Mouse (Mus musculus): Measurements from ENCODE around the gene Sash1. TPM values are rescaled to one million over a fixed set of nuclear protein-coding genes. Genes with fewer than 3 reads are reported as not detected.

The Sash1 gene
- polyA plus RNA-seq, 1 experiment from 2014 or later, result 4.5 TPM

GRCm38 (mm10) chr10:8847974-8848373 lies 37.9 kb downstream of the Sash1 start:
- H3K27ac ChIP-seq (ENCODE audit: low read depth, low read length), result 0 out of 2 replicates have a peak overlapping the region, but pooled peaks have one; percentile 29
- ATAC-seq (ENCODE audit: insufficient read depth, low FRiP score, low TSS enrichment) (no peak), DNase-seq (ENCODE audit: low spot score) (no peak)
- H3K9ac ChIP-seq (ENCODE audit: low read length), result no peak overlapping the region
- no peaks in the 10 kb centered on the region for H3K27me3 ChIP-seq (ENCODE audit: control insufficient read depth, insufficient read depth, low read length)
- no peaks in the 10 kb centered on the region for H3K4me1 ChIP-seq (ENCODE audit: control insufficient read depth, insufficient read depth, low read length)
- no peak overlapping the region for H3K4me3 ChIP-seq (ENCODE audit: low read depth, low read length)
- no peaks in the 10 kb centered on the region for H3K9me3 ChIP-seq (ENCODE audit: control insufficient read depth, low read length)
- 53% methylated on average over 4 of the region's 4 CpGs for WGBS
- no peaks in the 10 kb centered on the region for H3K36me3 ChIP-seq (ENCODE audit: control insufficient read depth, insufficient read depth, low read length)
- no peak overlapping the region for H3K4me2 ChIP-seq (ENCODE audit: low read depth)

- Histone ChIP-seq H3K4me2 (ENCODE audit: low read depth) (no peak overlapping the region), H3K27ac (ENCODE audit: low read depth, low read length) (no peak overlapping the region), H3K4me1 (ENCODE audit: control insufficient read depth, insufficient read depth, low read length) (no peaks in the 10 kb centered on the region), H3K27me3 (ENCODE audit: control insufficient read depth, insufficient read depth, low read length) (no peaks in the 10 kb centered on the region), H3K9me3 (ENCODE audit: control insufficient read depth, low read length) (no peaks in the 10 kb centered on the region), H3K36me3 (ENCODE audit: control insufficient read depth, insufficient read depth, low read length) (no peaks in the 10 kb centered on the region), H3K4me3 (ENCODE audit: low read depth, low read length) (no peak overlapping the region), H3K9ac (ENCODE audit: low read length) (no peak overlapping the region)
- ATAC-seq (ENCODE audit: insufficient read depth, low FRiP score, low TSS enrichment) (no peak), DNase-seq (ENCODE audit: low spot score) (no peak)
- WGBS, result 96% methylated on average over 10 of the region's 10 CpGs
Observed at GRCm38 (mm10) chr10:8846258-8846657, 39.6 kb downstream of the Sash1 start.

GRCm38 (mm10) chr10:8845230-8845770 lies 40.6 kb downstream of the Sash1 start:
- no peak for DNase-seq (ENCODE audit: low spot score)
- H3K4me3 ChIP-seq (ENCODE audit: low read depth, low read length), result no peak overlapping the region
- WGBS, result 77% methylated on average over 2 of the region's 2 CpGs
- no peaks in the 10 kb centered on the region for H3K4me1 ChIP-seq (ENCODE audit: control insufficient read depth, insufficient read depth, low read length)
- no peak for ATAC-seq (ENCODE audit: insufficient read depth, low FRiP score, low TSS enrichment)
- no peak overlapping the region for H3K27ac ChIP-seq (ENCODE audit: low read depth, low read length)
- H3K9ac ChIP-seq (ENCODE audit: low read length), result no peak overlapping the region
- no peak overlapping the region for H3K4me2 ChIP-seq (ENCODE audit: low read depth)
- no peaks in the 10 kb centered on the region for H3K36me3 ChIP-seq (ENCODE audit: control insufficient read depth, insufficient read depth, low read length)
- no peaks in the 10 kb centered on the region for H3K9me3 ChIP-seq (ENCODE audit: control insufficient read depth, low read length)
- H3K27me3 ChIP-seq (ENCODE audit: control insufficient read depth, insufficient read depth, low read length), result no peaks in the 10 kb centered on the region

GRCm38 (mm10) chr10:8839956-8840355 lies 45.9 kb downstream of the Sash1 start:
- no peak for DNase-seq (ENCODE audit: low spot score)
- ATAC-seq (ENCODE audit: insufficient read depth, low FRiP score, low TSS enrichment), result no peak
- Histone ChIP-seq H3K27me3 (ENCODE audit: control insufficient read depth, insufficient read depth, low read length) (no peaks in the 10 kb centered on the region), H3K27ac (ENCODE audit: low read depth, low read length) (no peak overlapping the region), H3K9me3 (ENCODE audit: control insufficient read depth, low read length) (no peaks in the 10 kb centered on the region), H3K4me2 (ENCODE audit: low read depth) (no peak overlapping the region), H3K4me1 (ENCODE audit: control insufficient read depth, insufficient read depth, low read length) (no peaks in the 10 kb centered on the region), H3K36me3 (ENCODE audit: control insufficient read depth, insufficient read depth, low read length) (no peaks in the 10 kb centered on the region), H3K4me3 (ENCODE audit: low read depth, low read length) (no peak overlapping the region), H3K9ac (ENCODE audit: low read length) (no peak overlapping the region)
- 84% methylated on average over 3 of the region's 3 CpGs for WGBS

- Histone ChIP-seq H3K9me3 (ENCODE audit: control insufficient read depth, low read length) (no peaks in the 10 kb centered on the region), H3K4me1 (ENCODE audit: control insufficient read depth, insufficient read depth, low read length) (no peaks in the 10 kb centered on the region), H3K4me3 (ENCODE audit: low read depth, low read length) (no peak overlapping the region), H3K36me3 (ENCODE audit: control insufficient read depth, insufficient read depth, low read length) (no peaks in the 10 kb centered on the region), H3K9ac (ENCODE audit: low read length) (no peak overlapping the region), H3K27me3 (ENCODE audit: control insufficient read depth, insufficient read depth, low read length) (no peaks in the 10 kb centered on the region), H3K4me2 (ENCODE audit: low read depth) (no peak overlapping the region), H3K27ac (ENCODE audit: low read depth, low read length) (no peak overlapping the region)
- DNase-seq (ENCODE audit: low spot score) (no peak), ATAC-seq (ENCODE audit: insufficient read depth, low FRiP score, low TSS enrichment) (no peak)
- 94% methylated on average over 17 of the region's 17 CpGs for WGBS
Observed at GRCm38 (mm10) chr10:8833816-8834464, 51.9 kb downstream of the Sash1 start.

- Histone ChIP-seq H3K4me2 (ENCODE audit: low read depth) (no peak overlapping the region), H3K27ac (ENCODE audit: low read depth, low read length) (no peak overlapping the region), H3K36me3 (ENCODE audit: control insufficient read depth, insufficient read depth, low read length) (no peaks in the 10 kb centered on the region), H3K9ac (ENCODE audit: low read length) (no peak overlapping the region), H3K9me3 (ENCODE audit: control insufficient read depth, low read length) (no peaks in the 10 kb centered on the region), H3K4me3 (ENCODE audit: low read depth, low read length) (no peak overlapping the region), H3K4me1 (ENCODE audit: control insufficient read depth, insufficient read depth, low read length) (no peaks in the 10 kb centered on the region), H3K27me3 (ENCODE audit: control insufficient read depth, insufficient read depth, low read length) (no peaks in the 10 kb centered on the region)
- 62% methylated on average over 10 of the region's 10 CpGs for WGBS
- DNase-seq (ENCODE audit: low spot score) (no peak), ATAC-seq (ENCODE audit: insufficient read depth, low FRiP score, low TSS enrichment) (no peak)
Observed at GRCm38 (mm10) chr10:8826303-8826702, 59.6 kb downstream of the Sash1 start.

GRCm38 (mm10) chr10:8825874-8826273 lies 60.0 kb downstream of the Sash1 start:
- Histone ChIP-seq H3K4me2 (ENCODE audit: low read depth) (no peak overlapping the region), H3K4me3 (ENCODE audit: low read depth, low read length) (no peak overlapping the region), H3K4me1 (ENCODE audit: control insufficient read depth, insufficient read depth, low read length) (no peaks in the 10 kb centered on the region), H3K9me3 (ENCODE audit: control insufficient read depth, low read length) (no peaks in the 10 kb centered on the region), H3K27ac (ENCODE audit: low read depth, low read length) (no peak overlapping the region), H3K36me3 (ENCODE audit: control insufficient read depth, insufficient read depth, low read length) (no peaks in the 10 kb centered on the region), H3K27me3 (ENCODE audit: control insufficient read depth, insufficient read depth, low read length) (no peaks in the 10 kb centered on the region), H3K9ac (ENCODE audit: low read length) (no peak overlapping the region)
- no peak for DNase-seq (ENCODE audit: low spot score)
- WGBS, result 40% methylated on average over 9 of the region's 9 CpGs
- ATAC-seq (ENCODE audit: insufficient read depth, low FRiP score, low TSS enrichment), result no peak

- Histone ChIP-seq H3K27me3 (ENCODE audit: control insufficient read depth, insufficient read depth, low read length) (no peaks in the 10 kb centered on the region), H3K4me1 (ENCODE audit: control insufficient read depth, insufficient read depth, low read length) (no peaks in the 10 kb centered on the region), H3K9me3 (ENCODE audit: control insufficient read depth, low read length) (no peaks in the 10 kb centered on the region), H3K4me2 (ENCODE audit: low read depth) (no peak overlapping the region), H3K27ac (ENCODE audit: low read depth, low read length) (no peak overlapping the region), H3K36me3 (ENCODE audit: control insufficient read depth, insufficient read depth, low read length) (no peaks in the 10 kb centered on the region), H3K4me3 (ENCODE audit: low read depth, low read length) (no peak overlapping the region), H3K9ac (ENCODE audit: low read length) (no peak overlapping the region)
- ATAC-seq (ENCODE audit: insufficient read depth, low FRiP score, low TSS enrichment), result no peak
- WGBS, result 86% methylated on average over 5 of the region's 5 CpGs
- DNase-seq (ENCODE audit: low spot score), result no peak
Observed at GRCm38 (mm10) chr10:8818066-8818465, 67.8 kb downstream of the Sash1 start.

GRCm38 (mm10) chr10:8813984-8814578 lies 71.8 kb downstream of the Sash1 start:
- WGBS, result 54% methylated on average over 18 of the region's 18 CpGs
- ATAC-seq (ENCODE audit: insufficient read depth, low FRiP score, low TSS enrichment) (no peak), DNase-seq (ENCODE audit: low spot score) (peak; percentile 41)
- Histone ChIP-seq H3K27ac (ENCODE audit: low read depth, low read length) (no peak overlapping the region), H3K9ac (ENCODE audit: low read length) (no peak overlapping the region), H3K27me3 (ENCODE audit: control insufficient read depth, insufficient read depth, low read length) (no peaks in the 10 kb centered on the region), H3K4me3 (ENCODE audit: low read depth, low read length) (no peak overlapping the region), H3K36me3 (ENCODE audit: control insufficient read depth, insufficient read depth, low read length) (no peaks in the 10 kb centered on the region), H3K9me3 (ENCODE audit: control insufficient read depth, low read length) (no peaks in the 10 kb centered on the region), H3K4me2 (ENCODE audit: low read depth) (no peak overlapping the region), H3K4me1 (ENCODE audit: control insufficient read depth, insufficient read depth, low read length) (no peaks in the 10 kb centered on the region)
